Mouse (Mus musculus): Measurements from ENCODE around the gene Orai1.

Orai1 gene

DNA sequence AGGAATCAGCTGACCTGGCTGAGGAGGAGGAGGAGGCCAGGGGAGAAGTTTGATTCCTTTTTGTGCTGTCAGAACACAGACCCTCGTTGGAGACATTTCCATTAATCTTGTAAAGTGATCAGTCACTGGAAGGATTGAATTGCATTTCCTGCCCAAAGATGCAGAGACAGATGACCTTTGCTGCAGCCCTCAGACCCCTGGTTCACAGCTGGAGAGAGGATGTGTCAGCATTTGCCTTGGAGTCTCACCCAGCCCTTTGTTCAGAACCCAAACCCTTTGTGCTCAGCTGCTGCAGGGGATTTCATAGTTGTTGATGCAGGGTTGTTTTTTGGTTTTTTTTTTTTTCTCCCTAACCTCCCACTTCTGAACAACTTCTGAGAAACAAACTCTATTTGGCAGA lies 20.0 kb upstream of the Orai1 start:
- DNase-seq (ENCODE audit: low read depth in 2 of 2, low spot score in 2 of 2), result no peak

DNA sequence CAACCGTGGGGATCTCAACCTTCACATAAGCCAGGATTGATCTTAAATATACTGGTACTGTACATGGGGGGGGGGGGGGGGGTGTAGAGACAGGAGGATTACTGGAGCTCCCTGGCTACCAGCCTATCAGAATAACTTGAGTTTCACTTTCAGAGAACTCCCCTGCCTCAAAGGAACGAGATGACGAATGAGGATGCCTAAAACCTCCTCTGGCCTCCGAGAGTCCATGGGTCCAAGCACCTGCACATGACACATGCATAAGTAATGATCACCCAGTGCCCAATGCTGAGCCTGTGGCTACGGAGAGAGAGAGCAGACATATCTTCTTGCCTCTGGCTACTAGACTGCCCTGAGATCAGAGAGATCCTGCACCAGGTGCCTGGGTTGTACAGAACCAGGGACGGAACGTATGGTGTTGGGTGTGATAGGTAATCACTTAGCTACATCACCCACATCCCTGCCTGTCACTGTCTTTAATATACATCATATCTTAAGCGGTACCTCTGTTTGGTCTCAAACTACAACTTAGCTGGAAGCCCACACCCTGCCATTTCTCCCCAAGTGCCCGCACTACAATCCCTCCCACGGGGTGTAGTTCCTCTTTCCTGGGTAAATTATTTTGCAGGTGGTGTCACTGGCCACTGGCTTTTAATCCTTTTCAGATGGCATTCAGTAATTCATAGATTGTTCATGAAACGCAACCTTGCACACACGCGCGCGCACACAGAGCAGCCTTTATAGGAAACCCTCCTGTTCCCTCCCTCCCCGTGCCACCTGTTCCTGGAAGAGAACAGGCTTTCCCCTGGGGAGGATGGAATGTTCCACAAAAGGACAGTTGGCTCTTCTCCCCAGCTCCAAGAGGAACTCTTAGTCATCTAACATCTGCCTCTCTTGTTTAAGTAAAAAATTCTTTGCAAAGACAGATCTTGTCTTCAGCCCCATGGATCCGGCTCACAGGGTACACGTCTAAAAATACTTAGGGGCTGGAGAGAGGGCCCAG lies 17.4 kb upstream of the Orai1 start:
- DNase-seq (ENCODE audit: low read depth in 2 of 2, low spot score in 2 of 2), result no peak

DNA sequence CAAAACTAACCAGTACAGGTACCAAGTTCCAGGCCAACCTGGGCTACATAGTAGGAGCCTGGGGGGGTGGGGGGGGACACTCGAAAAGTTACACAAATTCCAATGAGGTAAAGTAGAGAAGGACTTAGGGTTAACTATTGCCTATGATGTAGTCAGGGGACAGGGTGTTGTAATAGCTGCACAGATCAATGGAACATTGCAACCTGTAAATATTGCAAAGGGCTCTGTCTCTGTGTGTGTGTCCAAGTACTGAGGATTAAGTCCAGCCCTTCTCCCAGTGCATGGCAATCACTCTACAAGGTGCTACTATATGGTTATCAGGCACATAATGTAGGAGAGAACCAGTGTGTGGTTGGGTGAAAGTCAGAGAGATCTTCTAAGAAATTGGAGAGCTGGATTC lies 14.0 kb upstream of the Orai1 start:
- DNase-seq (ENCODE audit: low read depth in 2 of 2, low spot score in 2 of 2), result no peak

DNA sequence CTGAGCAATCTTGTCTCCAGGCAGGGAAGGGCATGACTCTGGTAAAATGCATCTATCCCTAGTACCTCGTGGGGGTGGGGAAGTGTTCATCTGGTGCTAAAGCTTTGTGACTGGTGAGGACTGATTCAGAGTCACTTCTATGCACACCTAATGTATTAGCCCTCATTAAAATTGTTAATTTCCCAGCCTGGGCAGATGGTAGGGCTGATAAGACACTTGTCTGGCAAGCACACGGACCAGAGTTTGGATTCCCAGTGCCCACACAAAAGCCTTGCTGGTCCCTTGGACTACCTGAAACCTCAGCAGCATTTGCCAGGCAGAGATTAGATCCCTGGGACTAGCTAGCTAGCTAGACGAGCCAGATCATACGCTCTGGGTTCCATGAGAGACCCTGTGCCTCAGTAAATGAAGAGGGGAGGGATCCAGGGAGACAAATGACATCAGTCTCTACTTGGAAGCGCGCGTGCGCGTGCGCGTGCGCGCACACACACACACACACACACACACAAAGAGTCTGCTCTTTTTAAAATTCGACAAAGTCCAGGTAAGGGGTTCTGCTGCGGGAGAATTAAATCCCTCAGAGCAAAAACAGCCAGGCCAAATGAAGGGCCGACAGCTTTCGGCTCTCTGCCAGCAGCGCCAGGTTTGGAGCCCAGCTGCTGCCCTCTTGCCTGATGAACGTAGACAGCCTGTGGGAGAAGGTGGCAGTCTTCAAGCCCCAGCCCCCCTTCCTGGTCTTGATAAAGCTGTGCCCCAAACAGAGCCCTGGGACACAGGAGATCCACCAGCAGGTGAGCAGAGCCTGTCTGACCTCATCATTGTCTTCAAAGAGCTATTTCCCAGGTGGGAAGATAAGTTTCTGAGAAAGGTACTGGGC lies 8.9 kb upstream of the Orai1 start:
- DNase-seq (ENCODE audit: low read depth in 2 of 2, low spot score in 2 of 2), result no peak

DNA sequence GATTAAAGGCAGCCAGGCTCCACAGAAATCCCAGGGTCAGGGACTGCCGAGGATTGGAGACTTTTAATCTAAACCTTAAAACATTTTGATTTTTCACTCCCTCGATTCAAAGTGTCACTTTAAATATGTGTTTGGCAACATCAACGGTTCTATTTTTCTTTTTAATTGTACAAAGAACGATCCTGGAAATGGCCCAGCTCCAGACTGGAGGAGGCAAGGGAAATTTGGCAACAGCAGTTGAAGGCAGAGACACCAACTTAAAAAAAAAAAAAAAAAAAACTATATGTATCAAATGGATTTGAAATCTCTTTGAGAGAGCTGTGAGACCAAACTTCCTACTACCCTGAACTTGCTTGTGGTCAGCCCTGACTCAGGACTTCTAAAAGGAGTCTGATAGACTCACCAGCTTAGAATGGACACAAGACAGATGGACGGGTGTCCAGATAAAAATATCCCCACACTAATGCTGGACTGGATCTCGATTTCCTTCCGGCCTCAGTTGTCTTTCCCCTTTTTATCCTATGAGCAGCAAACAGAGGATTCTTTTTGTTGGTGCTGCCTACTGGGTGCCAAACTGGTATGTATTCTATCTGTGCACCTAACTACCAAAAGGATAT lies 5.9 kb upstream of the Orai1 start:
- no peak for DNase-seq (ENCODE audit: low read depth in 2 of 2, low spot score in 2 of 2)

DNA sequence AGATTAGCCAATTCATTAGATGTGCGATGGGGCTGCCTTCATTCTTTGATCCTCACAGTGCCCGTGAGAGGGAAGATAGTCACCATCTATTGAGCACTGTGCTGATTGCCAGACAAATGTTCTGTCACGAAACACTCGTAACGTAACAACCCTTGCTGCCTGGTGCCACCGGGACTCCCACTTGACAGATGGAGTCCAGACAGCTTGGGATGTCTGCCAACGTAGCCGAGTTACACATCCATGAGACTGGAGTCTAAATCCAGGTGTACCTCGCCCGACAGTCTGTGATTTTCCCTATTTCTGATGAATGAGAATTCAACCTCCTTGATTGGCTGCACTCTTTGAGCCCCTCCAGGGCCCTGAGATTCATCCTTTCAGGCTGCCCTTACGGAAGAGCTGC lies 5.0 kb upstream of the Orai1 start:
- DNase-seq (ENCODE audit: low read depth in 2 of 2, low spot score in 2 of 2), result no peak

DNA sequence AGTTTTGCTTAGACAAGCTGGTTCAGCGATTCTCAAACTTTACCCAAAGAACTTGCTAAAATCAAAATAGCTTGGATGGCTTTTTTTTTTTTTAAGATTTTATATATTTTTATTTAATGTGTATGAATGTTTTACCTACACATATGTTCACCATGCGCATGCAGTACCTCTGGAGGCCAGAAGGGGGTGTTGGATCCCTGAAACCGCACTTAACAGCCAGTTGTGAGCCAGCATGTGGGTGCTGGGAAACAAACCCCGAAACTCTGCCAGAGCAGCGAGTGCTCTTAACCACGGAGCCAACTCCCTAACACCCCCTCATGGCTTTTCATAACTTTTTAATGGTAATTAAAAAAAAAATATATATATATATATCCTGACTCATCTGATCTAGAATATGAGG lies 4.1 kb upstream of the Orai1 start:
- DNase-seq (ENCODE audit: low read depth in 2 of 2, low spot score in 2 of 2), result peak in 1 of 2 experiments; percentile 34

DNA sequence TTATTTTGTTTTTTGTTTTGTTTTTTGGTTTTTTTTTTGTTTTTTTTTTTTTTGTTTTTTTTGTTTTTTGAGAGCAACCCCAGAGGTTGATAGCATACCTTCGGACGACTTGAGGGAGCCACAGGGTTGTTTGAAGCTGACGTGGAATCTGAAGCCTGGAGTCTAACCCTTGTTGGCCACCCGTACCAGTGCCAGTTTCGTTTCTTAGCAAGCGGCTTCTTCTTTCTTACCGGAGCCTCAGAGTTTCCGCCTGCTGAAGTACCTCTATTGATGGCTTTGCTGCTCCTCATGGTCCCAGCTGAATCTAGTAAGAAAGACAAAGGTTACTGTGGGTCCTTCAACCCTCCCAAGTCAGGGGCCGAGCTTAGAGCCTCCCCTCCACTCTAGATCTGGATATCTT lies 3.2 kb upstream of the Orai1 start:
- DNase-seq (ENCODE audit: low read depth in 2 of 2, low spot score in 2 of 2), result no peak

DNA sequence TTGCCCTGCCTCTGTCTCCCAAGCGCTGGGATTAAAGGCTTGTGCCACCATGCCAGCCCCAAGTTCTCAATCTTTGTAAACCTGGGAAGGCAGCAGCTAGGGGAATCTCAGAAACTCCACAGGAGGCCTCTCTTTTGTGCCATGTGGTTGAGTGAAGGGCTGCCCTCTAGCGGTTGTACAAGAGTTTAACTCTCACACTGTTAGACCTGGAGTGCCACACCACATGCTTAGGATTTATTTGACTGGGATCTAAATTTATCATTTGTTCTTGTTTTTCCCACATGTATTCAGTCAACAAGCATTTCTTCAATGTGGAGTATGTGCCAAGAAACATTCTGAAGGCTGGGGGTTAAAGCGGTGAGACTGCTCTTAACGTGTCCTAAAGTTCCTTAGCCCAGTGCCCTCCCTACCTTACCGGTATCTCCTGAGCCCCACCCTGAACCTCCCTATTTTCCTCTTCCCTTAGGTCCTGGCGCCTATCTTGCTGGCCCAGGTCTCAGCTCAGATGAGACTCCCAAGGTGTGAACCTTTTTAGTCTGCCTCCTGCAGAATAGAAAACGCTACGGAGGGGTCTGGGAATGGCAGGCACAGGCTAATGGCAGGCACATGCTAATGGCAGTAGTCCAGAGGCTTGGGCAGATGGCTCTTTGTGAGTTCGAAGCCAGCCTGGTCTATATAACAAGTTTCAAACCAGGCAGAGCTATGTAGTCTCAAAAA lies 1.1 kb upstream of the Orai1 start:
- peak; percentile 55 to 69 for DNase-seq (ENCODE audit: low read depth in 2 of 2, low spot score in 2 of 2)

DNA sequence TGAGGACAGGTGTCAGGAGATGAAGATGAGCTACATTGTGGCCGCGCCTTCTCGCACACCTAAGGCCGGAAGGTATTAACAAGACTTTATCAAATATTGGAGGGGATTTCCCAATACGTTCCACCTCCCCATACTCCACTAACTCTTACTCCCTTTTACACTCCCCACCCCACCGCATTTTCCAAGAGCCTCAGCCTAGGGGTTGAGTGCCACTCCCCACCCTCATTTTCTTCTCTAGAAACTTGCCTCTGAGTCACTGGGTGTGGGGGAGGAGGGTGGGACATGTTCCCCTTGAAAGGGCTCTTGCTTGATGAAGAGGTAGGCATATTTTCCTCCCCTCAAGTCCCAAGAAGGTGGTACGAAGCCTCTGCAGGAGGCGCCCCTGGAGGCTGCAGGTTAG lies 1.0 kb downstream of the Orai1 start:
- peak in 1 of 2 experiments; percentile 37 for DNase-seq (ENCODE audit: low read depth in 2 of 2, low spot score in 2 of 2)

DNA sequence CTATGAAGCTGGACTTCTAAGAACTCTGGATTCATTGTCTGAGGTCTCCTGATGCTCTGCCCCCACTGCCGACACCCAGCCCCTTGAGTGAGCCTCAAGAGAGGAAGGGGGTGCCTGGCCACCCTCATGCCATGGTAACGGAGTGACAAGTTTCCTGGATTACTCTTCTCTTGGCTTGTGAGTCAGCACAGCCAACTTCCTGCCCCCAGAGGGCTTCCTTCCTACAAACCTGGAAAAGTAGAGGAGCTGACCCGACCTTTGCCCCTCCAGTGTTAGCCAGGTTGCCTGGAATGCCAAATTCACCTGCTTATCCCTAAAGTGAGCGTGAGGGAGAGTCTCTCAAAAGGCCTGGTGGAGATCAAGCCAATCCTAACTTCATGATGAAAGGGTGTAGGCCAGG lies 2.6 kb downstream of the Orai1 start:
- DNase-seq (ENCODE audit: low read depth in 2 of 2, low spot score in 2 of 2), result no peak

DNA sequence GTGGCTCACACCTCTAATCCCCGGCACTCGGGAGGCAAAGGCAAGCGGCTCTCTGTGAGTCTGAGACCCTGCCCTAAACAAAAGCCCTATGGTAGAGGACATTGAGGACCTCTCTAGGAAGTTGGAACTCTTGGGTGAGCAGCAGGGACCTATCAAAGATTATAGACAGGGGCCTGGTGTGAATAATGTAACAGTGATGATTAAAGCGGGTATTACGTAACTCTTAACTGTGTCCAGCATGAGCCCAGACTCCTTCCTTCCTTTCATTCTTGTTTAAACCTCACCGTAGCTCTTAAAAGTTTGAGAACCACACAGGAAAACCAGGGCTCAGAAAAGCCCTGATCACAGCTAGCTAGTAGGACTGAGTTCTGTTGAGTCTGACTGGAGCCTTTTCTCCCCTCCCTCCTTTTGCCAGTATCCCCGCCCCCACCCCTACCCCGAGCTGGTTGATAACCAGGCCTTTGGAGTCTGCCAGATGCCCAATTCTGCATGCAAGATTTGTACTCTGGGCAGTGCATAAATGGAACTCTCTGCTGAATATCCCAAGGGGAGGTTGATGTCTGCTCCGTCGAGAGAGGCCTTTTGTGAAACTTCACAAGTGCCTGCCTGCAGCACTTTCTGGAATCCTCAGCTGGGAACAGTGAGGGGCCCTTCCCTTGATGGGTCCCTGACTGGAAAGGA lies 4.6 kb downstream of the Orai1 start:
- no peak for DNase-seq (ENCODE audit: low read depth in 2 of 2, low spot score in 2 of 2)

DNA sequence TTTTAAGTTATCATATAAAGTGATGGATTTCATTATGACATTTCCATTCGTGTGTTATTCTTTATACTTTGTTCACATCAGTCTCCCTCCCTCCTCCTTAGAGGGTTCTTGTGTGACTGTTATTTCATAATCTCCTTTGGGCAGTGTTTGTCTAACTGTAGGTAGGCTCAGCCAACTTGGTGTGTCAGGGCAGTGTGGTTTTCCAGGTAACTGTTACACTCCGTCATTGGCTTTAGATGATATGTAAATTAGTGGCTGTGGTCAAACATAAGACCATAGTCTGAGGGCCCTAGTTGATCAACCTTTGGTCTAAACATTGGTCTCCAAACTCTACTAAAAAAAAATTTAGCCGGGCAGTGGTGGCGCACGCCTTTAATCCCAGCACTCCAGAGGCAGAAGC lies 5.6 kb downstream of the Orai1 start:
- DNase-seq (ENCODE audit: low read depth in 2 of 2, low spot score in 2 of 2), result no peak

DNA sequence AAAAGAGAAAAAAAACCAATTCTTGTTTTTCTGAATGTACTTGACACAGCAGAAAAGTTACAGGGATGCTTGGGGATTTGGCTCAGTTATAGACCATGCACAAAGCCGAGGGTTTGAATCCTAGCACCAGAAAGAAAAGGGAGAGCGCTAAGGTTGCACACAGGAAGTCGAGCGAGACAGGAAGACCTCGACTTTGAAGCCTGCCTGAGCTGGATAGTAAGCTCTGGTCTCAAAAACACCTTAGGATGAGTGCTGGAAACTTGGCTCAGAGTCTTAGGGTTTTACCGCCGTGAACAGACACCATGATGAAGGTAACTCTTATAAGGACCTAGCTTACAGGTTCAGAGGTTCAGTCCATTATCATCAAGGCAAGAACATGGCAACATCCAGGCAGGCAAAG lies 6.6 kb downstream of the Orai1 start:
- no peak for DNase-seq (ENCODE audit: low read depth in 2 of 2, low spot score in 2 of 2)

DNA sequence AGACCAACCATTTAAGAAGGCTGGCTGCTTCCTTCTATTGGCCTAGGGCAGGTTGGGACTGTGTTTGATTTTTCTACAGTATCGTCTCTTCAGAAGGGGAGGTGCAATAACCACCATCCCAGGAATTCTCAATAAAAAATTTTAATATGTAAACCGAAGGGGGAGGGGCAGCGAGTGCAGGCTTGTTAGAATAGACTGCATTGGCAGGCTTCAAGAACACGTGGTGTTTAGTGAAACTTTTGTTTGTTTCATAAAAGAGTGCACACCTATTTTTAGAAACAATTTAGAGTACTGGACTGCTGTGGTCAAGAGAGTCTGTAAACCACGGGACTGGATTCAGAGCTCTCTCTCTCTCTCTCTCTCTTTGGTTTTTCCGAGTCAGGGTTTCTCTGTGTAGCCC lies 8.2 kb downstream of the Orai1 start:
- DNase-seq (ENCODE audit: low read depth in 2 of 2, low spot score in 2 of 2), result no peak

DNA sequence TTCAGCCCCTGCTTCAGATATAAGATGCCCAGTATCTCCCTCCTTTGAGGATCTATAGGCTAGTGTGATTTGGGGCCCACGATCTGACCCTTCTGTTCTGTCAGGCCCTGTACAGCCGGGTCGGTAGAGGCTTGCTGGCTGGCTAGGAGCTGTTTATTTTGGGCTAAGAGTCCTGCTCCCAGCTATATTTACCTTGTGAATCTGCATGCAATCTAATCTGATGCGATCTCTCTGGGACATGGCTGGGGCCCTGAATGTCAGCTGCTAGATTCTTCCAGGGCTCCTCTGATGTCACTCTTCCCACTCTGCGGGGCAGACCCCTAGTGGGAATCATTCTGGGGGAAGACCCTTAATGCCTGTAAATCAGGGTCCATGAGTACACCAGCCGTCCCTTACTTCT lies 9.4 kb downstream of the Orai1 start:
- DNase-seq (ENCODE audit: low read depth in 2 of 2, low spot score in 2 of 2), result no peak

DNA sequence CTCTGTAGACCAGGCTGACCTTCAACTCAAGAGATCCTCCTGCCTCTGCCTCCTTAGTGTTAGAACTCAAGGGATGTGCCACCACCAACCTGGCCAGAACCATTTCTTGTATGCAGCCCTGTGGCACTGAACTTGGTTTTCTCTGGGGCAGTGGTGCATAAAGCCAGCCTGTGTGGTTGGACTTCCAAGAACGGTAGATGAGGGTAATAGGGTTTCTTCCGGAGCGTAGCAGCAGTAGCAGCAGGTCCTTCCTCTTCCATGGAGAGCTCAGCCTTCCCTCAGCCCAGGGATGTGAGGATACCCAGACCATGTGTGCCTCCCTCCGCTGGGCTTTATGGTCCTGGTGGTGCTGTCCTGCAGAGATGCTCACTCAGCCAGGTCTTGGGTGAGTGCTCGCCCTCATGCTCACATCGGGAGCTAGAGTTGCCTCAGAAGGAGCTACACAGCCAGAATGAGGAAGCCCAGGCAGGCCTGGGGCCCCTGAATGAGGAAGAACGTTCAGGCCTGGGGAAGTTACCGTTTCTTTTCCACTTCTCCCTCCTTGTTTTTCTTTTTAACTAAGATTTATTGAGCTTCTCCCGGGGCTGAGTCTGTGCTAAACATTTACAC lies 10.2 kb downstream of the Orai1 start:
- no peak for DNase-seq (ENCODE audit: low read depth in 2 of 2, low spot score in 2 of 2)

DNA sequence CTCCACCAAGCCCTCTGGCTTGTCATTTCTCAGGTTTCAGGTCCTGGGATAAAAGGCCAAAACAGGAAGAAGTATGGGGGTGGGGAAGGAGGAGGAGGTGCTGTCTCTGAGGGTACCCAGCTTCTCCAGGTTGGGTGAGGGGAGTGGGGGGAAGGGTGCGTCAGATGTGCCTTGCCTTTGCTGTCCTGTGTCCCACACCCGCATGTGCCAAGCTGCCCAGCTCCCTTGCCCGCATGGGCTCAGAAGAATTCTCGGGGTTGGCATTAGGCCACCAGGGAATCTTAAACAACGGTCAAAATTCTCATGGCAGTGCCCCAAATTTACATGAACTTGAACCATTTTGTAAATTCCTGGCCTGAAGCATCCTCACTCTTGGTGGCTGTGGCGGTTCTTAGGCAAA lies 11.5 kb downstream of the Orai1 start:
- no peak for DNase-seq (ENCODE audit: low read depth in 2 of 2, low spot score in 2 of 2)

DNA sequence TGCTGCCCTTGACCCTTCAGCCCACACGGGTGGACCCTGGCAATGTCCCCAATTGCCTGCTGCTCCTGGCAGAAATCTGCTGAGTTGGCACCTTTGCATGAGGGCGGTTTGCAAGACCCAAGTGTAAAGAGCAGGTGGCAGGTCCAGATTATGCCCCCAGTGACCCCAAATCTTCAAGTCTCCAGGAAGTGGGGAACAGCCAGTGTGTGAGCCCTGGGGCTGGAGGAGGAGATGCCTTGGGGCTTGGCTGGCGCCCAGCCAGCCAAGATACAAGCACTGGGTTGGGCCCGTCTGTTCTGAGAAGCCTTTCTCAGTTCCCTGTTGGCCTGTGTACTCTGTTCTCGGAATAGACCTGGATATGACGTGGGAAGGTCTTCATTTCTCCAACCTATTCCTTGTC lies 12.6 kb downstream of the Orai1 start:
- no peak for DNase-seq (ENCODE audit: low read depth in 2 of 2, low spot score in 2 of 2)

DNA sequence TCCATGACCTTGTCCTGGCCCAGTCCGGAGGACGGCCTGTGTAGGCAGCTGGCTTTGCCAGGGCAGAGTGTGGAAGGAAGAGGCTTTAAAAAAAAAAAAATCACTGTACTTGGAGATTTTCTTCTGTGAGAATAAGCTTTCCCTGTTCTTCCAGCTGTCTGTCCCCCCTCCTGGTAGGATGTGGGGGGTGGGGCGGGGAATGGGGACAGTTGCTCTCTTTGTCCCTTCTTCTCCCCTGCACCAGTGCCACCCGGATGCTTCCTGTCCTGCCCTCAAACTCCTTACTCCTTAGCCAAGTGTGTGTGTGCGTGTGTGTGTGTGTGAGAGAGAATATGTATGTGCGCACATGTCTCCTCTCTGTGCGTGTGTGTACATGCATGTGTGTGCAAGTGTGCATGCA lies 14.9 kb downstream of the Orai1 start:
- DNase-seq (ENCODE audit: low read depth in 2 of 2, low spot score in 2 of 2), result no peak
